Comparison of ENCODE assay signal across 10 mouse cellular contexts in genomic region chr17:26601926-26602325, GRCm38 (mm10). TPM values are rescaled to one million over a fixed set of nuclear protein-coding genes. Genes with fewer than 3 reads are reported as not detected.
DNase-seq lines count a peak whose midpoint lies in the region; ATAC-seq and TF ChIP-seq lines count a peak whose summit lies in the region.
"Had no signal": no experiment of that assay in that cellular context is flagged by ENCODE, and none has a peak within 500 bp of the region (broad histone marks: within the 10 kb centered on the region; RNA-seq: fewer than 3 reads in every experiment).

No protein-coding gene starts in this region.

- H3K27ac ChIP-seq in cerebellum, adult 2 months (ENCODE audit: insufficient read depth, low read length) = 0 out of 2 replicates have a peak overlapping the region, but pooled peaks have one; percentile 0
- peak overlapping the region; percentile 64 for H3K27ac ChIP-seq in hindbrain, embryonic 16.5 days (ENCODE audit: low read depth, low read length)

- TF ChIP-seq POLR2A in cerebellum, adult 2 months (IDR thresholded peaks at IDR 0.05; ENCODE audit: borderline replicate concordance, insufficient read depth, low read length) = no peak
- TF ChIP-seq POLR2A in lung, adult 2 months (IDR thresholded peaks at IDR 0.05; ENCODE audit: borderline replicate concordance, extremely low read depth, low read depth, low read length) = 0 out of 2 replicates have a peak, but pooled peaks have one; percentile 21
- peak; percentile 32 for TF ChIP-seq POLR2A in myocyte (IDR thresholded peaks at IDR 0.05; ENCODE audit: insufficient read length, low read depth)

- H3K27me3 ChIP-seq in cerebellum, adult 2 months (ENCODE audit: control insufficient read depth, insufficient read depth, low read length) = no peaks in the 10 kb centered on the region
- no peaks in the 10 kb centered on the region for H3K27me3 ChIP-seq in hindbrain, embryonic 16.5 days (replicated peaks; ENCODE audit: control insufficient read depth, insufficient read depth, low read length)
- no peaks in the 10 kb centered on the region for H3K27me3 ChIP-seq in myocyte (ENCODE audit: control insufficient read depth, insufficient read depth, insufficient read length)

- 53% methylated on average over 6 of the region's 6 CpGs for WGBS in cerebellum, adult 2 months
- WGBS in lung, adult 2 months = 48% methylated on average over 6 of the region's 6 CpGs
- WGBS in hindbrain, embryonic 16.5 days = 44% methylated on average over 6 of the region's 6 CpGs

- H3K79me2 ChIP-seq in myocyte (ENCODE audit: control insufficient read depth, insufficient read depth) = peaks cover 35% of the 10 kb centered on the region

- H3K9me3 ChIP-seq in hindbrain, embryonic 16.5 days (ENCODE audit: control insufficient read depth, low read length) = no peaks in the 10 kb centered on the region

- H3K4me2 ChIP-seq in hindbrain, embryonic 16.5 days (ENCODE audit: low read length) = no peak overlapping the region
- no peak overlapping the region for H3K4me2 ChIP-seq in myocyte (ENCODE audit: low read depth)

- ATAC-seq in hindbrain, embryonic 16.5 days = no peak
- no peak for ATAC-seq in frontal cortex, adult (ENCODE audit: low TSS enrichment)

- no peak overlapping the region for H3K9ac ChIP-seq in hindbrain, embryonic 16.5 days (ENCODE audit: low read depth, low read length)

- H3K4me1 ChIP-seq in cerebellum, adult 2 months (ENCODE audit: control insufficient read depth, insufficient read depth, low read length) = peaks cover 64% of the 10 kb centered on the region
- peaks cover 30% of the 10 kb centered on the region for H3K4me1 ChIP-seq in lung, adult 2 months (ENCODE audit: control insufficient read depth, insufficient read depth, low read length)
- H3K4me1 ChIP-seq in hindbrain, embryonic 16.5 days (ENCODE audit: control insufficient read depth, insufficient read depth, low read depth, low read length) = peaks cover 22% of the 10 kb centered on the region

- no peak for TF ChIP-seq CTCF in cerebellum, adult 2 months (IDR thresholded peaks at IDR 0.05; ENCODE audit: borderline replicate concordance, insufficient read depth, low read depth, low read length)
- no peak for TF ChIP-seq CTCF in lung, adult 2 months (IDR thresholded peaks at IDR 0.05; ENCODE audit: insufficient read depth, low read length)

- H3ac ChIP-seq in myocyte (ENCODE audit: control insufficient read depth, insufficient read length) = no peak overlapping the region

- H3K4me3 ChIP-seq in cerebellum, adult 2 months (replicated peaks; ENCODE audit: insufficient read depth, low read depth, low read length) = no peak overlapping the region
- no peak overlapping the region for H3K4me3 ChIP-seq in lung, adult 2 months (replicated peaks; ENCODE audit: extremely low read depth, low read depth, low read length)
- H3K4me3 ChIP-seq in hindbrain, embryonic 16.5 days (ENCODE audit: low read length) = no peak overlapping the region
- H3K4me3 ChIP-seq in myocyte = no peak overlapping the region

- no peak for DNase-seq in cerebellum, adult 2 months
- no peak for DNase-seq in cerebellum, postnatal 25 days
- DNase-seq in lung, adult 2 months = no peak
- DNase-seq in lung, postnatal 25 days (ENCODE audit: low spot score) = no peak
- no peak for DNase-seq in layer of hippocampus, postnatal 25 days (ENCODE audit: extremely low spot score in 1 of 2, low spot score in 1 of 2)
- DNase-seq: adrenal gland, adult 8-10 months; embryo, embryonic 11 days had no signal

- H3K36me3 ChIP-seq in hindbrain, embryonic 16.5 days (ENCODE audit: control insufficient read depth, insufficient read depth, low read length) = no peaks in the 10 kb centered on the region
- H3K36me3 ChIP-seq in myocyte (ENCODE audit: control insufficient read depth, insufficient read depth) = no peaks in the 10 kb centered on the region

TF ChIP-seq in myocyte, 11 proteins besides CTCF, POLR2A, EP300 and RAD21:
- TF ChIP-seq E2F4 (IDR thresholded peaks at IDR 0.05; ENCODE audit: insufficient read depth) = no peak
- no peak for TF ChIP-seq USF1 (IDR thresholded peaks at IDR 0.05; ENCODE audit: low read depth)
- peak; percentile 77 for TF ChIP-seq CEBPB (IDR thresholded peaks at IDR 0.05; ENCODE audit: insufficient read depth, poor library complexity, severe bottlenecking)
- peak; percentile 26 for TF ChIP-seq POLR2AphosphoS2 (IDR thresholded peaks at IDR 0.05; ENCODE audit: insufficient read length, low read depth)

RNA-seq across cellular contexts. Expression of gene Dusp1, which starts 40.0 kb away (rescaled TPM):
- 62.5 and 67.1 TPM in 2 replicates for polyA plus RNA-seq in cerebellum, adult 2 months (2012; rRNA removed)
- polyA plus RNA-seq in lung, adult 2 months (2012; rRNA removed) = 233 and 359 TPM in 2 replicates
- 27.1 and 29.0 TPM in 2 replicates for polyA plus RNA-seq in hindbrain, embryonic 16.5 days (2015; fragmentation: Nextera tagmentation; extraction: Ambion mirVana)
- polyA plus RNA-seq in myocyte (2012; fragmentation: generic; extraction: Trizol) = 11.6 TPM
- 10 to 100 TPM; 14.7 to 18.3 TPM for total RNA-seq in layer of hippocampus, postnatal 25 days (2021)

RNA-seq across cellular contexts. Expression of gene Ergic1, which starts 40.6 kb away (rescaled TPM):
- 137 and 148 TPM in 2 replicates for polyA plus RNA-seq in cerebellum, adult 2 months (2012; rRNA removed)
- 86.3 and 93.3 TPM in 2 replicates for polyA plus RNA-seq in lung, adult 2 months (2012; rRNA removed)
- 97.0 and 106 TPM in 2 replicates for polyA plus RNA-seq in hindbrain, embryonic 16.5 days (2015; fragmentation: Nextera tagmentation; extraction: Ambion mirVana)
- polyA plus RNA-seq in myocyte (2012; fragmentation: generic; extraction: Trizol) = 102 TPM
- 100 to 1,000 TPM; 114 to 118 TPM for total RNA-seq in layer of hippocampus, postnatal 25 days (2021)
